Mouse (Mus musculus) layer of hippocampus, postnatal 14 days (tissue): ENCODE results near the gene Npff. TPM values are rescaled to one million over a fixed set of nuclear protein-coding genes. Genes with fewer than 3 reads are reported as not detected.
A peak's percentile ranks its signal among the peaks of the same experiment; 100 is the strongest.

Source experiments
- DNase-seq, 2 experiments: peaks; one replicate each; pipeline ENCODE4 v3.0.0; 2021 to 2022; ENCODE audit warnings: low spot score in 2 of 2, mixed read lengths in 1 of 2
- total RNA-seq, 2 experiments: library from RNA; stranded (reverse); gene quantifications; 2 replicates each; pipeline ENCODE4 v1.2.3; 2021

Gene Npff
- total RNA-seq, 2 experiments from 2014 or later = 4.8 to 6.1 TPM

GRCm38 (mm10) chr15:102520416-102520815 lies 4.3 kb downstream of the Npff start:
- no peak for DNase-seq

DNA sequence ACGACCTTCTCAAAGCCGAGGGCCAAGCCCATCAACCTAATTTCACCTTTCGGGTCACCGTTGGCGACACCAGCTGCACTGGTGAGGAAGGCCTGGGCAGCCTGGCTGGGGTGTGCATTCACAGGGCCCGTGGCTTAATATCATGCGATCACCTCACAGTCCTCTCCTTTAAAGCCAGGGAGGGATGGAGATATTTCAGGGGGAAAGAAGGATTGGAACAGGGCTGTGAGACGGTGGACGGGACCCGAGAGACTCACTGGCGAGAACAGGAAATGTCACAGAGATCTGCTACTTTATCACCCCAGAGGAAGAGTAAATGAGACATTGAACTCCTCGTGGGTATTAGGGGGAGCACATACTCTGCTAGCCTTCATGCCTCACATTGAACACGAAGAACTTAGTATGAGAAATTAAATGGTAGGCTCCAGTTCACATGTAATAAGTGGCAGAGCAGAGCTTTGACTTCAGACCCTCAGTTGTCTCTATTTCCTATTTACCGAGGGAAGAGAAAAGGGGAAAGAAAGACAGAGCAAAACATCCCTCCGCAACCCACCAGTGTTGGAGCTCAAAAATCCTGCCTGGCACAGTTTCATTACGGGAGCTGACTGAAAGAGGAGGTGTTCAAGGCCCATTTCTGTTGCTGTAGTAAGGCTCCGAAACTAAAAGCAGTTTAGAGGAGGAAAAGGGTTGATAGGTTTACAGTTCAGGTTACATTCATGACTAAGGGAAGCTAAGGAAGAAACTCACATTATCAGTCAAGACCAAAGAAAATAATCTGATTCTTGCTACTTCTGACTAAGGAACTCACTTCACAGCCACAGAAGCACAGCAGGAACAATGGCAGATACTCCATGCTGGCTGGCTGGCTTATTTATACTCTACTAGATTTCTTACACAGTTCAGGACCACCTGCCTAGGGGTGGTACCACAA lies 5.3 kb downstream of the Npff start:
- no peak for DNase-seq

DNA sequence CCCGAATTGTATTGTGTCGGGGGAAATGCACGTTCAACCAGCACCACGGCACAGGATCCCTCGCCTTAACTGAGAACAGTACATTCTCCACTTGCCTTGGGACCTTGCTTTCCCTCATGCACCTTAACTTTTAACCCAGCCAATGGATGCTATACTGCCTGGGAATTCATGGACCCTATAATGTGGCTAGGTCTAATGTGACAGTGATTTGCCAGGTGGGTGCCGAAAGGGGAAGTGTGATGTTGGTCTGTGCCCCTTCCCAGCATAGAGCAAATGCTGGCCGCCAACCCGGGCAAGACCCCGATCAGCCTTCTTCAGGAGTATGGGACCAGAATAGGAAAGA lies 5.9 kb downstream of the Npff start:
- DNase-seq = no peak

GRCm38 (mm10) chr15:102517976-102518858 lies 6.5 kb downstream of the Npff start, which contains the start of gene Tarbp2:
Tarbp2 (plus strand) TSS chr15:102518192.
- peak; percentile 99 to 100 for DNase-seq

DNA sequence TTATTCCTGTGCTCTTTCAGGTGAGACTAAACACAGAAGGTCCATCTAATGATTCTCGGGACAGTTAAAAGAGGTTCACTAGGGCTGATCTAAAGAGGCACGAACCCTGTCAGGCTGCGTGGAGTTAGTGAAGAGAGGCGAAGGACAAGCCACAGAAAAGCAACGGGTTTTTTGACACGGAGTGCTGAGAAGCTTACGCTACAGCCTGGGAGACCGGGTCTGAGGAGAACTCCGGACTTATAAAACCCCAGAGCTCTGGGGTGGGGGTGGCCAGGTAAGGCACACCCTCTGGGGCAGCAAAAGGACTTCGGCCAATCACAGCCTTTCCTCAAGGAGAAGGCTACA lies 7.1 kb downstream of the Npff start:
- no peak for DNase-seq

DNA sequence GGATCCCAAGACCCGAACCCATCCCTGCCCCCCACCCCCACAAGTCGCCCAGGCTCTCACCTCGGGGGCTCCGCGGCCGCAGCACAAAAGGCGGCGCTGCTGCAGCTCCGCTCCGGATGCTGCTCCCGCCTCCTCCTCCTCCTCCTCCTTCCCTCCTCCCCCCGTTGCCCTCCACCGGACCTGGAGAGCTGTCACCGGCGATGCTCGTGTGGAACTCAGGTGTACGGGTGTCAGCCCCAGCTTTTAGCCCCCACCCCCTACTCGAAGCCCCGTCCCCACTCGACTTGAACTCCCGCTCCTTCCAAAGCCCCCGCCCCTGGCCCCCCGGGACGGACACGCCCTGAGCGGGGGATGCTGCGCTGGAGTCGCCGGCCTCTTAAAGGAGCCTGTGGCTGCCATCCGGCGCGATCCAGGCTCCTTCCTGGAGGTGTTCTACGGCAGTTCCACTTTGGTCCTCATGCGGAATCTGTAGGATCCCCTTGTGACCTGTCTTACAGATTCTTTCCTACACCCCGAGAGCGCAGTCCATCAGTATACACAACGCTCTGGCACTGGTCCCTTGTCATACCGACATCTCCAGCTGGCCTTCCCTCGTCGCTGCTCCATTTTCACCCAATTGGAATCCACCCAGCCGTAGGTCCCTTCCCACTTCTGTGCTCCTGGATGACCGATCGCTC lies 7.9 kb downstream of the Npff start, which contains the start of gene Map3k12:
Gene Map3k12 (minus strand): TSS at position 337 of the 677 bp plus-strand sequence.
- DNase-seq = peak; percentile 79 to 81

DNA sequence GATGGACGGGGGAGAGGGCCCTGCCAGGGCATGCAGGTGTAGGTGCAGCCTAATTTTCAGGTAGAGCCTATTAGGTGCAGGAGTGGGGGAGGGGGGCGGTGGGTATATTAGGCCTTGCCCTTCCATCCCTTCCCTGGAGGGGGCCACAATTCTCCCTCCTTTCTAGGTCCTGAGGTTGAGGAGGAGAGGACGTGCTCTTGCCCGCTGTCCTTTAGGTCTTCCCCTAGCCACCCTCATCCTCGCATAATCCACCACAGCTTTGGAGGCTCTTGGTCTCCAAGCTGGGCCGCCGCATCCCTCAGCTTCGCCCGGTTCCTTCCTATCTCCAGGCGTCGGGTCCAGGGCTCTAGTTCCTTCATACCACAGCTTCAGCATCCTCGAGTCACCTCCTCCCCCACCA lies 8.4 kb downstream of the Npff start:
- no peak for DNase-seq

GRCm38 (mm10) chr15:102515791-102516190 lies 9.0 kb downstream of the Npff start:
- no peak for DNase-seq

DNA sequence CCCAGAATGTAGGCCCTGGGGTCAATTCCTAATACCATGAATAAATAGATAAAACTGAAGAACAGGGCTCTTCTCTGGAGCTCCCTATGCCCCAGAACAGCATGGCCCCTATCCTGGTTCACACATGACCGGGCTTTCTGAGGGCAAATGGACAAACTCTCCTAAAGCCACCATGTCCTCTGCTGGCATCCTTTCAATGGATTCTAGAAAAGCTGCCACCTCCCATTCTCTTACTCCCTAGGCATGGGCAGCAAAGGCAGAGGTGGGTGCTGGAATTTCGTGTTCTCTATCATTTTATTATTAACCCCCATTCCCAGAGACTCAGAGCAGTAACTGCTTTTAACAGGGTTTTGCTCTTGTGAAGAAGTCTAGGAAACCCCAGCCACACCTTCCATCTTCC lies 9.5 kb downstream of the Npff start:
- no peak for DNase-seq

- no peak for DNase-seq
Observed at GRCm38 (mm10) chr15:102513004-102513403, 11.7 kb downstream of the Npff start.

DNA sequence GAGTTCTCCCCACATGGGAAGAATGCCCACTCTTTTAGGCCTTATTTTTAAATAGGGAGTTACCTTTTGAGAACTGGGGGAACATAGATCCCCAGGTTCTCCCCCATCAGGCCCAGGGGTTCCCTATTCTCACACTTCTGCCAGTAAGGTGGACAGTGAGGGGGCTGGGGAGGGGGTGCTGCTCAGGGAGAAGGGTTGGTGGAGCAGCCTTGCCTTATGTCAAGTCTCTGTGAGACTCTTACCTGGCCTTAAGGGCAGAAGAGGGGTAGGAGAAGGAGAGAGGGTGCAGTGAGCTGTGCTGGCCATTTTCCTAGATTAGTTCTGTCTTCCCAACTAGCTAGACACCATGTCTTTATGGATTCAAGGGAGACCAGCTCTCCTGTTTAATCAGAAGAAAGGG lies 12.3 kb downstream of the Npff start:
- no peak for DNase-seq

- DNase-seq = no peak
Observed at GRCm38 (mm10) chr15:102512010-102512409, 12.7 kb downstream of the Npff start.

DNA sequence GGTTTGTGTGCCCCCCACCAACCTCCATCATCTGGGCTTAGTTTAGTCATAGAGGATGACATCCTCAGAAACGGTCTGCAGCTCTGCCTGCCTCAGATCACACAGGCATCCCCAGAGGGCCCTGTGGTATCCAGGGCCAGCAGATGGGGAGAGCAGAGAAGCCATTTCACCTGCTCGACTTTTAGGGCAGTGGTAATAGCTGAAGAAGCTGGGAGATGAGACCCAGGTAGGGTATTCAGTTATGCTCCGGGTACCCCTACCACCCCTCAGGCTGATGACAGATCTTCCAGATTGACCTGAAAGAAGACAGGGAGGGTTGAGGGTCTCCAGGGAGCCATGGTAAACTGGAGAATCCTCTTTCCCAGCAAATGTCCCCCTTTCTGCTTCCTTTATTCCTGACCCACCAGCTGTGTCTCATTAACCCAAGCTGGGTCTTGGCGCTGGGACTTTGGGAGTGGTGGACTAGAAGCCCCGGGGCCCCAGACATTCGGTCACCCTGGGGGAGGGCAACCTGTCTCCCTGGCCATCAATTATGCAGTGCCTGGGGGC lies 13.4 kb downstream of the Npff start:
- no peak for DNase-seq

DNA sequence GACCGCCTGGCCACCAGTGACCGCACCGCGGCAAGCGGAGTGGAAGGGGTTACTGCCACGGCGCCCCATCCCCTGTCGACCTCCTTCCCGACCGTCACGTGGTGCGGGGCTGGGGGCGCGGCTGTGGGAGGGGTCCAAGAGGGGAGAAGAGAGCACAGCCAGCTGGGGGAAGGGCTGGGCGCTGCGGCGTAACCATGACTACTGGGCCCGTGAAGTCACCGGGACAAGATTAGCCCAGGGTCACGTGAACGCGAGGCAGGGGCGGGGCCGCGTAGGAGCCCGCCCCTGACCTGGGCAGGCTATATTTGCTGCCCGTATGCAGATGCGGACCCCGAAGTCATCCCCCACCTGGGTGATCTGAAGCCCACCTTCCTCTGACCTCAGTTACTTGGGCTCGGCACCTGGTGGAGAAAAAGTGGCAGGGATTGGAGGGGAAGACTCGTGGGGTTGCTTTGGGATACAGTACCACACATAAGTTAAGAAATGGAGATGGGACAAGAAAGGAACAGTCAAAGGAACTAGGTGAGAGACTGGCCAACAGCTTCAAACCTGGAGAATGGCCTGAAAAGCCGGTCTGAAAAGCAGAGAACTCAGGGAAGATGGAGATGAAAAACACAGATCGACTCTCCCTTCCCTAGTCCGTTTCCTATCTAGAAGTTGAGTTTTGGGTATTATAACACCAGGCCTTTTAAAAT lies 14.0 kb downstream of the Npff start:
- DNase-seq = peak; percentile 83 to 91

DNA sequence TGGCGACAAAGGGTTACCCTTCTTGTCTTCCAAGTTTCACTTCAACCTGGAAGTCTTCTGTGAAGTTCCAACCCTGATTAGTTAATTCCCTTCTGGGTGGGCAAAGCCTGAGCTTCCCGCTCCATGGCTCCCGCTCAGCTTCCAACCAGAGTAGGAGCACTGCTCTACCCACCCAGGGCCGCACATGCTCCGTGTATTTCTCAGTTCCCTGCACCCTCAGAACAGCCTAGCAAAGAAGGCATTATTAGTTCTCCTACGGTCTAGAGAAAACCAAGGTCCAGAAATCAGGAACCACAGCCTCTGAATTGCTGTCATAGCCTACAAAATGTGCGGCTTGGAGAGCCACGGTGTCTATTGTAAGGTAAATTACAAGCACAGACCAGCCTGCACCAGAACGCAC lies 14.6 kb downstream of the Npff start:
- DNase-seq = peak; percentile 41 to 65

DNA sequence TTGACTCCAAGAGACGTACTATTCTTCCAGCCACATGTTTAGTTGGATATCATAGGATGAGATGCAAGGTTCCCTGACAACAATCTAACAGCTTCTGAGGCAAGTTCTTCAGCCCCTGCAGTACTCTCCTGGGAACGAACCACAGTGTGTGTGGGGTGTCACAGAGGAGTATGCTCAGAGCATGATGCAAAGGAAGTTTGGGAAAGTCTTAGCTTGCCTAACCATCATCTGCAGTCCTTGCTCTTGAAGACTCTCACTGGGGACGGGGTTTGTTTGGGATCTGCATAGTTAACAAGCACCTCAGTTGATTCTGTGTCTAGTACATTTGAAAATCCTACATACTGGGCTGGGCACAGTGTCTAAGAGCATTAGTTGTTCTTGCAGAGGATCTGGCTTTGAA lies 16.4 kb downstream of the Npff start:
- DNase-seq = no peak

DNA sequence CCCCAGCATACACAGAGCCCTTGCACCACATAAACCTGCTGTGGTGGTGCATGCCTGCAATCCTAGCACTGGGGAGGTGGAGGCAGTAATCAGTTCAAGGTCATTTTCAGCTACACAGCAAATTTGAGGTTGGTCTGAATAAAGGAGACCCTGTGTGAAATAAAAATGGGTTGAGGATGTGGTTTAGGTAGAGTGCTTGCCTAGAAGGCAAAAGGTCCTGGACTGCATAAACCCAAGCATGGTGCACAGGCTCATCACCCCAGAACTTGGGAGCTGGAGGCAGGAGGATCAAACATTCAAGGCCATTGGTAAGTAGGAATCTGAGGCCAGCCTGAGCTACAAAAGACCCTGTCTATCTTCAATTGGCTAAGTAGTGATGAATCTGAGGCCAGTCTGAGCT lies 17.2 kb downstream of the Npff start:
- no peak for DNase-seq

GRCm38 (mm10) chr15:102506864-102507263 lies 17.9 kb downstream of the Npff start:
- DNase-seq = no peak

DNA sequence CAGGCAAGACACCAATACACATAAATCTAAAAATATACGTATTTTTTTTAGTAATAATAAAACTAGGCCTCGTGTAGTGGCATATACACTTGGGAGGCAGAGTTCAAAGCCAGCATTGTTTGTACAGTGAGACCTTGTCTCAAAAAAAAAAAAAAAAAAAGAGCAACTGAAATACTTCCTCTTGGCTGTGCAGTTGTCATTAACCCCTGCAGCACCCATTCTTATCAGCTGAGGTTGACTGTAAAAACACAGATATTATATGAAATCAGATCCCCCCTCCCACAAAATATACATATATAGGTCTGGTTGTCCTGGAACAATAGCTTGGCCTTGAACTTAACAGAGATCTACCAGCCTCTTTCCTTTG lies 18.3 kb downstream of the Npff start:
- no peak for DNase-seq

- no peak for DNase-seq
Observed at GRCm38 (mm10) chr15:102505770-102506463, 18.8 kb downstream of the Npff start.
